Comparison of ENCODE assay signal across 8 mouse cellular contexts in the genomic region with DNA sequence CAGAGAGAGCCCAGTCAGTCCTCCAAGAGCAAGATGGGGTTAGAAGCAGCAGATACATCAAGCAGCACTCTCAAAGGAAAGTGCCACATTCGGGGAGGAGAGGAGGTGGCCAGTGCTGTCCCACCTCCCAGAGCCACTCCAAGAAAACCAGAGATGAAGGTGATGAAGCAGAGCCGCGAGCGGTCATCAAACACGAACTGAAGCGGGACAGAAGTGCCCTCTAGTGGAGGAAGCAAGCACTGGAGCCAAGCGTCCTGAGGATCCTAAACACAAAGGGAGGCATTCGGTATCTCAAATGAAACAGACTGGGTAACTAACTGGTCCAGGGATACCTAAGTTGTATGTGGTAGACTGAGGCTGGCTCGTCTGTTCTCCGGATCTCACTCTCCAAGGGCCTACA. TPM values are rescaled to one million over a fixed set of nuclear protein-coding genes. Genes with fewer than 3 reads are reported as not detected.
DNase-seq lines count a peak whose midpoint lies in the region; ATAC-seq and TF ChIP-seq lines count a peak whose summit lies in the region.

No protein-coding gene starts in this region.

- DNase-seq in B cell, adult 2 months: peak; percentile 53 to 54
- peak; percentile 87 for DNase-seq in R1 (ENCODE audit: low read depth, low spot score)
- DNase-seq in gastrocnemius, postnatal 14 days: peak; percentile 63
- DNase-seq in kidney, postnatal 10 days: peak; percentile 86
- peak; percentile 71 for DNase-seq in lung, adult 2 months
- peak; percentile 55 for DNase-seq in ovary, postnatal 36 days (ENCODE audit: low spot score)
- DNase-seq in urinary bladder, adult 2 months (ENCODE audit: low spot score): peak; percentile 42

- H3K4me1 ChIP-seq in lung, adult 2 months (ENCODE audit: control insufficient read depth, insufficient read depth, low read length): no peaks in the 10 kb centered on the region

- peak; percentile 73; the same call in 1 of the 2 replicates for ATAC-seq in common myeloid progenitor, adult 5-6 weeks (replicated peaks; ENCODE audit: low read depth, poor library complexity, severe bottlenecking)

- intact Hi-C loops in gastrocnemius, postnatal 14 days (cut with DNase I; ENCODE audit: low total_unique reads): no loop called here

- TF ChIP-seq CTCF in lung, adult 2 months (IDR thresholded peaks at IDR 0.05; ENCODE audit: insufficient read depth, low read length): peak; percentile 96

- no peak overlapping the region for H3K4me3 ChIP-seq in lung, adult 2 months (replicated peaks; ENCODE audit: extremely low read depth, low read depth, low read length)

- 23% methylated on average over 10 of the region's 10 CpGs for WGBS in lung, adult 2 months

- TF ChIP-seq POLR2A in lung, adult 2 months (IDR thresholded peaks at IDR 0.05; ENCODE audit: borderline replicate concordance, extremely low read depth, low read depth, low read length): no peak

RNA-seq across cellular contexts. Expression of a gene that starts 6.0 kb away (rescaled TPM):
- 50.2 and 51.1 TPM in 2 replicates for total RNA-seq in common myeloid progenitor, adult 5-6 weeks (2017)
- total RNA-seq in gastrocnemius, postnatal 14 days (2021): 10 to 100 TPM; 22.6 to 29.3 TPM
- polyA plus RNA-seq in lung, adult 2 months (2012; rRNA removed): 164 and 180 TPM in 2 replicates
- polyA plus RNA-seq in urinary bladder, adult 2 months (2012; rRNA removed): 78.6 and 101 TPM in 2 replicates

RNA-seq across cellular contexts. Expression of a gene that starts 6.8 kb away (rescaled TPM):
- 9.1 and 11.4 TPM in 2 replicates for total RNA-seq in common myeloid progenitor, adult 5-6 weeks (2017)
- total RNA-seq in gastrocnemius, postnatal 14 days (2021): 10 to 100 TPM; 24.2 to 25.8 TPM
- polyA plus RNA-seq in lung, adult 2 months (2012; rRNA removed): 41.7 and 42.0 TPM in 2 replicates
- polyA plus RNA-seq in urinary bladder, adult 2 months (2012; rRNA removed): 17.2 and 21.3 TPM in 2 replicates

RNA-seq across cellular contexts. Expression of a gene that starts 28.6 kb away (rescaled TPM):
- 30.6 and 51.4 TPM in 2 replicates for total RNA-seq in common myeloid progenitor, adult 5-6 weeks (2017)
- total RNA-seq in gastrocnemius, postnatal 14 days (2021): 10 to 100 TPM; 25.4 to 27.0 TPM
- 190 and 201 TPM in 2 replicates for polyA plus RNA-seq in lung, adult 2 months (2012; rRNA removed)
- polyA plus RNA-seq in urinary bladder, adult 2 months (2012; rRNA removed): 213 and 249 TPM in 2 replicates

RNA-seq across cellular contexts. Expression of a gene that starts 33.0 kb away (rescaled TPM):
- 7.0 and 12.9 TPM in 2 replicates for total RNA-seq in common myeloid progenitor, adult 5-6 weeks (2017)
- total RNA-seq in gastrocnemius, postnatal 14 days (2021): 10 to 100 TPM in 1 of 2 experiments, 1 to 10 TPM in 1; 8.5 to 11.8 TPM
- 97.2 and 121 TPM in 2 replicates for polyA plus RNA-seq in lung, adult 2 months (2012; rRNA removed)
- 19.2 and 24.4 TPM in 2 replicates for polyA plus RNA-seq in urinary bladder, adult 2 months (2012; rRNA removed)
